Mouse (Mus musculus): Measurements from ENCODE around the gene Slc38a1. TPM values are rescaled to one million over a fixed set of nuclear protein-coding genes. Genes with fewer than 3 reads are reported as not detected.

Gene Slc38a1
- polyA plus RNA-seq (2012; ENCODE audit: low replicate concordance): 49.9 and 99.9 TPM in 2 replicates

DNA sequence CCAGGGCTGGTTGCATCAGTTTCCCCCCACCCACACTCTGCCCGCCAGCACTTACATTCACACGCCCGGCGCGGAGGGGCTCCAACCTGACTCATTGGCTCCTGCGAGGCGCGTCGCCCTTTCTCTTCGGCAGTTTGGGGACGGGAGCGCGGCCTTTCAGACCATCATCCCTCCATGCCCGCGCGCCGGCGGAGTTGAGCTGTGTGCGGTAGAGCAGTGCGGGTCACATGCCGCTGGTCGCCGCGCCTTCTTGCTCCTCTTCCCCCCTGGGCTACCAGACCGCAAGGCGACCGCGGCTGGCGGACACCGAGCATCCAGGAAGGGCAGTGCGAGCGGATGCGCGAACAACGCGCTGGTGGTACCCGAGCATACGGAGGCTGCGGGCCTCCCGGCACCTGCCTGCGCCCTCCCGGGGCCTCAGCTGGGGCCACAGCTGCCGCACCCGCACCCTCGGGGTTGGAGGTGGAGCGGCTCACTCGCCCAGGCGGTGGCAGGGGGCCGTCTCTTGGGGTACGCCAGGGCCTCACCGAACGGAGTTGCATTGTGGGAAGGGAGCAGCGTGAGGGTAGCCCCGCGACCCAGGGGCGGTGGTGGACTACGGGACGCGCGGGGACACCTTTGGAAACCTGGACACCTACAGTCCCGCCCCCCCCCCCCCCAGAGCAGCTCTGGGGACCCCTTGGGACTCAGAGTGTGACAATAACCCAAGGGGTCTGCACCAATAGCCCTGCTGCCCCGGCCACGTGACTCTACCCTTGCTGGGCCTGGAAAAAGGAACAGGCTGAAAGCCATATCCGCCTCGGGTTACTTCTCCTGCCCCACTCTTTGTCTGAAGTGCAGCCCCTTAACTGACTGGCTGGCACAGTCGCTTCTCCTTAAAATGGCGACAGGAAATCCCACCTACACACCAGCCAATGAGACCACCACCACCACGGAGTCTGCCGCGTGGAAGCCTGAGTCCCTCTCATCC, at the start of gene Slc38a1:
Slc38a1 (minus strand) TSS at position 478 of the 970 bp plus-strand sequence.

Other genes starting within 250 kb of the Slc38a1 start
- 7.7 and 29.9 TPM in 2 replicates for gene Scaf11, start 182.1 kb downstream of the Slc38a1 start, polyA plus RNA-seq (2012; ENCODE audit: low replicate concordance)
- gene Slc38a2, start 56.8 kb upstream of the Slc38a1 start, polyA plus RNA-seq (2012; ENCODE audit: low replicate concordance): 19.0 and 28.8 TPM in 2 replicates

All from leukemia stem cell, adult 10-12 weeks (primary cell).